Mouse (Mus musculus): ENCODE data around the gene Mylip. TPM values are rescaled to one million over a fixed set of nuclear protein-coding genes. Genes with fewer than 3 reads are reported as not detected.
A peak's percentile ranks its signal among the peaks of the same experiment; 100 is the strongest.

Gene Mylip
- total RNA-seq (2015; ENCODE audit: low replicate concordance) (43.2 and 55.8 TPM in 2 replicates), total RNA-seq (2017; ENCODE audit: low replicate concordance) (30.9 and 54.2 TPM in 2 replicates)

DNA sequence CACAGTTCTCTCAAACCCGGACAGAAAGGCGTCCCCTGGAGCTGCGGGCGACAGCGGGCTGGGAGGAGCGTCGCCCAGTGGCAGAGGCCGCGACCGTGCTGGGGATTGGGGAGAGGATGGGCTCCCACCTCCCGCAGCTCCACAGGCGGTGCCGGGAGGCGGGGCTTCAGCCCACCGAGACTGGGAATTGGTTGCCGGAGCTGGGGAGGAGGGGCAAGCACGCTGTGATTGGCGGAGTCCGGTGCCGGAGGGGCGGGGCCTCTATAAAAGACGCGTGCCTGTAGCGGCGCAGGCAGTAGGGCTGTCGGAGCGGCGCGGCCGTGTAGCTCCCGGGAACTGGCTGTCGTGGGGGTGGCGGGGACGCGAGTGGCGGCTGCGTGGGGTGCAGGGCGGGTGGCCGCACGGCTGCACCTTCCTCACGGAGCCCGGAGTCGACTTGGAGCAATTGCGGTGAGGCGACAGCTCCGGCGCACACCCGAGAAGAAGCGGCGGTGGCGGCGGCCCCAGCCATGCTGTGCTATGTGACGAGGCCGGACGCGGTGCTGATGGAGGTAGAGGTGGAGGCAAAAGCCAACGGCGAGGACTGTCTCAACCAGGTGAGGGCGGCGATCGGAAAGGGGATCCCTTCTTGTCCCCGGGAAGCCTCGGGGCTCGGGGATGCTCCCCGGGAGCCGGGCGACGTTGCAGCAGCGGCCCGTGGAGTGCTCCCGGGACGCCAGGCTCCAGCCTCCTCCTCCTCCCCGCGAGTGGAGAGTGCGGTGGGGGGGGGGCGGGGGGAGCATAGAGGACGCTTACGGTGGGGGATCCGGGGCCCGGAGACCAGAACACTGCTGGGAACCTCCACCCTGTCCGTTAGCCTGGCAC is at the start of gene Mylip:
Gene Mylip, plus strand, starts transcription at position 295 of the 864 bp plus-strand sequence.
- peak; percentile 88 for ATAC-seq (replicated peaks; ENCODE audit: low FRiP score, poor library complexity, severe bottlenecking)

DNA sequence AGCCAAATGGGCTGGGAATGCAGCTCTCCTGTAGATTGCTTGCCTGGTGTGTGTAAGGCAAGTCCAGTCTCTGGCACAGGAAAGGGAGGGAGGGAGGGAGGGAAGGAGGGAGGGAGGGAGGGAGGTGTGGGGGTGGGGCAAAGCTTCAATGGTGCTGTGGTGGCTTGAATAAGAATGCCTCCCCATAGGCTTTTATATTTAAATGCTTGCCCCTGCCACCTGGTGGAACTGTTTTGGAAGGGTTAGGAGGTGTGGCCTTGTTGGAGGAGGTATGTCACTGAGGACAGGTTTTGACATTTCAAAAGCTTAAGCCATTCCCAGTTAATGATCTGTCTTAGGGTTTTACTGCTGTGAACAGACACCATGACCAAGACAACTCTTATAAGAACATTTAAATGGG is 47.6 kb upstream of the Mylip start:
- no peak for ATAC-seq (replicated peaks; ENCODE audit: low FRiP score, poor library complexity, severe bottlenecking)

DNA sequence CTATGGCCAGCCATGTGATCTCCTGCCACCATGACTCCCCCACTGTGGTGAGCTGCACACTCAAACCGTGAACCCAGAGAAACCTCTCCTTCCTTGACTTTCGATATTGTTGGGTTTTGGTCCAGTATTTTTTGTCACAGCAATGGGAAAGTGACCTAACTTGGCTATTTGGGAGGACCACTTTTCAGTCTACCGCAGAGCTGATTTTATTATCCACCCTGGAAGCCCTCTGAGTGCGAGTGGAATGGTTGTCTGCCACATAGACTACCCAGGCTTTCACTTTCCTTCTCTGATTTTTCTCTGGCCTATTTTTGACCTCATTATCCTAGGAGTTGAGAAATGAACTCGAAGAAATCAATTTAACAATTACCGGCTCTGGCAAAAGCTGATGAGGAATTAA is 46.0 kb upstream of the Mylip start:
- no peak for ATAC-seq (replicated peaks; ENCODE audit: low FRiP score, poor library complexity, severe bottlenecking)

DNA sequence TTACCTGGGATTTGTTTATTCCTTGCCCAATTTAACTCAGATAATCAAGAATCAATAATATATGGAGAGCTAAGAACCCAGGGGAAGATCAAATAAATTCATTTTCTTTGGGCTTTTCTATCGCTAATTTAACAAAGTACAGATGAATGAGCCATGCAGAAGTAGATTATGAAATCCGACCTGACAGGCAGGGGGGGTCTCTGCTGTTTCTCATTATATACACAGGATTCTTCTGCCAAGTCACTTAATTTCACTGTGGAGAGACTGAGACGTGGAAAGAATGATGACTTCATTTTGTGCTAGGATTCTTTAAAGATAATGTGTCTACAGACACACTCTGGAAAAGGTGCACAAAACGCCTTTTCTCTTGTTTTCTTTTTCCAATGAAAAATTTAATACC is 45.6 kb upstream of the Mylip start:
- no peak for ATAC-seq (replicated peaks; ENCODE audit: low FRiP score, poor library complexity, severe bottlenecking)

- ATAC-seq (replicated peaks; ENCODE audit: low FRiP score, poor library complexity, severe bottlenecking), result no peak
These were observed 43.9 kb upstream of the Mylip start for GRCm38 (mm10) chr13:45345471-45346159.

DNA sequence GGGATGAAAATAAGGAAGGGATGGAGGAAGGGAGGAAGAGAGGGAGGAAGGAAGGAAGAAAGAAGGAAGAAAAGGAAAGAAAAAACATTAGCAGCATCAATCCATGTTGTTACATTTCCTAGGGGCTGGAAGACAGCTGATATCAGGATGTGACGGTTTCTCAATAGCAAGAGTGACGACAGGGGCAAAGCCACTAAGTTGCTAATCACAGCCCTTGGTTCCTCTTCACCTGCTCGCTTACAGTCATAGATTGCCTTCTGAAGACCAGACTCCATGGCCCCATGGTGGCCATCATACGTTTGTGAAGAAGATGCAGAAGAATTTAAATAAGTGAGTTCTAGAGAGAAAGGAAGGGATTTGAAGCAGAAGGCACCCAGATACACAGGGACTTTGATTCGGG is 38.1 kb upstream of the Mylip start:
- ATAC-seq (replicated peaks; ENCODE audit: low FRiP score, poor library complexity, severe bottlenecking), result no peak

DNA sequence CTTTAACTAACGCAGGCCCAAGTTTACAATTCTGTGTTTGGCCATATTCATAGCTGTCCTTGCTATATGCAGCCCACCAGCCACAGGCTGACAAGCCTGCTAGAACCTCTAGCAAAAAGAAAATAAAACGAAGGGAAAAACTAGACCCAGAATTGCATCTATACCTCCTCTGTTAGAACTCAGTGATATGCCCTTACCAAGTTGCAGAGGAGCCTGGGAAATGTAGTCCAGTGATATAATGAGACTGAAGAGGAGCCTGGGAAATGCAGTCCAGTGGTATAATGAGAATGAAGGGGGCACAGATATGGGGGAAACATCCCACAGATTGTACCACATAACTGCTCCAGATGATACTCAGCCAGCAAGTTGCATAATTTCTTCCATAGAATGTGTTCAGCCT is 34.7 kb upstream of the Mylip start:
- ATAC-seq (replicated peaks; ENCODE audit: low FRiP score, poor library complexity, severe bottlenecking), result no peak

DNA sequence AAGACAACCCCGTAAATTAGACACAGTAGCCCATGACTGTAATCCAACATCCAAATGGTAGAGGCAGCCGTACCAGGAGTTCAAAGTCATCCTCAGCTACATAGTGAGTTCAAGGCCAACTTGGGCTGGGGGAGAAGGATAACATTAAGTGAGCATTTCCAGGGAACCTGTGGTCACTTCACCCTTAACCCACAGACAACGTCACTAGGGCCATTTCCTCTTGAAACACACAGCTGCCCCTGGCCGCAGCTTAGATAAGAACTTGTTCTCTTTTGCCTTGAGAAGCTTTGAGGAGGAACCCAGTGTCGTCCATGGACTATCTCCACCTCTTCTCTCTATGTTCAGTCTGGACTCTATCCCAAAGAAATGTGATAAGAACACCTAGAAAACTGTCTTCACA is 31.3 kb upstream of the Mylip start:
- no peak for ATAC-seq (replicated peaks; ENCODE audit: low FRiP score, poor library complexity, severe bottlenecking)

DNA sequence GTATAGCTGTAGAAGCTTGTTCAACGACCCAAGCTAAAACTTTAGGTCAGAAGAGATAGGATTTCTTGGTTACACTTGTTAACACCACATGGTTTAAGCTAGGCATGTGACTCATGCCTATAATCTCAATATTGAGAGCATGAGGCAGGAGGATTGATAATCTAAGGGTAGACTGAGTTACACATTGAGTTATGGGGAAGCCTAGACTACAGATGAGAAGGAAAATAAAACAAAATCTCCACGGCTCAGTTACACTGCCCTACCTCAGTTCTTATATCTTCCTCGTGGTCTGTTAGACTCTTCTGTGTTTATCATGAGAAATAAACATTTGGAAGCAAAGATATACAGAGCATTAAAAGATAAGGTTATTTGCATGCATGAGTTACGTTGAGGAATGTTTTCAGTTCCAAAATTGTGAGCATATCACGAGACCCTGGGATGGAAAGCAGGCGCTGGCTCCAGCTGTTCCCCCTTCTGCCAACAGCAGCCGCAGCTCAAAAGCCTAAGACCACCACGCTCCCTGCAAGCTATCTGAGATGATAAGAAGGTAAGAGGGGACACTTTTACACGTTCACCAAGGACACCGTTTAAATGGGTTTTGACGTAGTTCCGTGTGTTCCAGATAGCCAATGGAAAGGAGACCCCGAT is 30.7 kb upstream of the Mylip start:
- no peak for ATAC-seq (replicated peaks; ENCODE audit: low FRiP score, poor library complexity, severe bottlenecking)

GRCm38 (mm10) chr13:45365788-45366187 is 23.8 kb upstream of the Mylip start:
- ATAC-seq (replicated peaks; ENCODE audit: low FRiP score, poor library complexity, severe bottlenecking), result no peak

GRCm38 (mm10) chr13:45371673-45372072 is 17.9 kb upstream of the Mylip start:
- no peak for ATAC-seq (replicated peaks; ENCODE audit: low FRiP score, poor library complexity, severe bottlenecking)

- no peak for ATAC-seq (replicated peaks; ENCODE audit: low FRiP score, poor library complexity, severe bottlenecking)
These were observed 17.1 kb upstream of the Mylip start for GRCm38 (mm10) chr13:45372456-45372855.

DNA sequence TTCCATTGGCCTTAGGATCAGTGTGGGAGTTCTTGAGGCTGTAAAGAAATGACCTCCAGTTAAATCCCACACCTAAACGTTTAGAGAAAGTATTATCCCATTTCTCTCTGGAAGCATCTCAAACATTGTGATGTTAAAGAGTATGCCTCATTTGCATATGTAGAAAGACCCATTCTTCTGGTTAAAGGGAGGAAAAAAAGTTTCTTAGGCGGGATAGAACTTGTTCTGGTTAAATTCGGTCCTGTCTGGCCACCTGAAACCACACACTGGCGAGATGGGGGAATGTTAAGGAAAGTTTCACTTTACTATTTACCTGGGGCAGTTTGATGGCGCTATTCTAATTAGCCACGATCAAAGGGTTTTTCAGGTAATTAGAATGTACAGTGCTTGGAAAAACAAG is 14.7 kb upstream of the Mylip start:
- no peak for ATAC-seq (replicated peaks; ENCODE audit: low FRiP score, poor library complexity, severe bottlenecking)

GRCm38 (mm10) chr13:45382208-45382607 is 7.3 kb upstream of the Mylip start:
- no peak for ATAC-seq (replicated peaks; ENCODE audit: low FRiP score, poor library complexity, severe bottlenecking)

- ATAC-seq (replicated peaks; ENCODE audit: low FRiP score, poor library complexity, severe bottlenecking), result no peak
These were observed 4.9 kb upstream of the Mylip start for GRCm38 (mm10) chr13:45384636-45385035.

DNA sequence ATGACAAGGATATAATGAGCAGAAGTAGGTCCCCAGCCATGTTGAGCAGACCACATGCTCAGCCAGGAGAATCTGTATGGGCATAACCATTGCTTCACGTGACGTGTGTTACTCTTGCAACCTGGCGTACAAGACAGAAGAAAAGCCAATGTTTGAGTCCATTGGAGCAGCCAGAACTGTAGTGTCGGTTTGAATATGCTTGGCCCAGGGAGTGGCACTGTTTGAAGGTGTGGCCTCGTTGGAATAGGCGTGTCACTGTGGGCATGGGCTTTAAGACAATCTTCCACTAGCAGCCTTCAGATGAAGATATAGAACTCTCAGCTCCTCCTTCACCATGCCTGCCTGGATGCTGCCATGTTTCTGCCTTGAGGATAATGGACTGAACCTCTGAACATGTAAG is 4.0 kb upstream of the Mylip start:
- ATAC-seq (replicated peaks; ENCODE audit: low FRiP score, poor library complexity, severe bottlenecking), result 0 out of 2 replicates have a peak, but pooled peaks have one; percentile 37

DNA sequence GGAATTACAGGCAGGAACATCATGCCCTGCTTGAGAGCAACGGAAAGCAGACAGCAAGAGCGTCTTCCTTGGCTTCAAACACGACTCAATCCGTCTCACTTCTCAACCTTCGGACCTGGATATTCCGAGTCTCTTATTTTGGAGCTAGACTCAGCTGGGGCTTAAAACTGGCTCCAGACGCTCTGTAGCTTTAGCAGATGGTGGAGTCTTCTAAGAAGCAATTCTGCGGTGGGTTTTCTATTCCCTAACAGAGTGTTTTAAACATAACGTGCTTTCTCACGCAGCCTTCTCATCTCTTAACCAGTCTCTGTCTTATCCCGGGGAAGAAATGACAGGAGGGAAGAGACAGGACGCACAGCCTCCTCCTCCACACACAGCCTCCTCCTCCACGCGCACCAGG is 3.3 kb upstream of the Mylip start:
- ATAC-seq (replicated peaks; ENCODE audit: low FRiP score, poor library complexity, severe bottlenecking), result no peak

DNA sequence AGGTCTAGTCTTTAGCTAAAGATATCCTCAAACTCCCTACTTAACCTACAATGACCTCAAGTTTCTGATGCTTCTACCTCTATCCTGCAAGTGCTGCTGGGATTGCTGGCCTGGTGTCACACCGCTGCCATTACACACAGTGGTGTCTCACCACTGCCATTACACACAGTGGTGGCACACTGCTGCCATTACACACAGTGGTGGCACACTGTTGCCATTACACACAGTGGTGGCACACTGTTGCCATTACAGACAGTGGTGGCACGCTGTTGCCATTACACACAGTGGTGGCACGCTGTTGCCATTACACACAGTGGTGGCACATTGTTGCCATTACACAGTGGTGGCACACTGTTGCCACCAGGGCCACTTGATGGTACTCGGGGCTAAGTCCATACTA is 2.3 kb upstream of the Mylip start:
- no peak for ATAC-seq (replicated peaks; ENCODE audit: low FRiP score, poor library complexity, severe bottlenecking)

- ATAC-seq (replicated peaks; ENCODE audit: low FRiP score, poor library complexity, severe bottlenecking), result no peak
These were observed 1.2 kb upstream of the Mylip start for GRCm38 (mm10) chr13:45388254-45388805.

DNA sequence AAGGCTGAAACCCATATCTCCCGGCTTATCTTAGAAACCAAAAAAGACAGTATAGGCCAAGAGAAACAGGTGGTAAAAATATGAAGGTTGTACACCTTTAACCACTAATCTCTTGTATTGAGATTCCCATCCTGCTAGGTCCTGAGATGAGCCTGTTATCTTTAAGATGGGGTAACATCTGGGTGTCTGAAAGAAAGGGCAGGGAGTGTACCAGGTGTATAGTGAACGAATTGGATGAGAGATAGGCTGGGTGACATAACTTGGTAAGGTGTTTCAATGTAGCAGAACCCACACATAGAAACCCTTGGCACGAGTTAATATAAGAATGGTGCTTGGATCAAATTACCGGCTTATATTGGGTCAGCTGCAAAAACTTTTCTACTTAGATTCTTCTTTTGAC is 653 bp upstream of the Mylip start:
- ATAC-seq (replicated peaks; ENCODE audit: low FRiP score, poor library complexity, severe bottlenecking), result peak; percentile 16; the same call in 1 of the 2 replicates
